Mouse (Mus musculus) left cerebral cortex, adult 2 months (tissue): ENCODE measurements around the gene Zfp954. TPM values are rescaled to one million over a fixed set of nuclear protein-coding genes. Genes with fewer than 3 reads are reported as not detected.
"Not testable (repeated sequence)": the region's sequence is repeated elsewhere in the genome, so short reads cannot be mapped to it uniquely, and the experiment has no call there.

Experiments
- DNase-seq, 2 experiments: peaks; one replicate each; pipeline ENCODE4 v3.0.0; 2021 to 2022; ENCODE audit warnings: low spot score in 2 of 2, mixed read lengths in 1 of 2; ENCODE audit errors: extremely low spot score in 1 of 2
- H3K27ac ChIP-seq: fragments of 200-600 bp; 2 replicates; pipeline ENCODE4 v1.8.1; 2022
- H3K4me3 ChIP-seq: fragments of 200-600 bp; 2 replicates; pipeline ENCODE4 v1.8.1; 2022
- CTCF ChIP-seq: fragments of 200-600 bp; IDR thresholded peaks from 2 replicates; pipeline ENCODE4 v1.8.1; 2022; ENCODE audit warnings: antibody characterized with exemption, mild to moderate bottlenecking, moderate library complexity
- intact Hi-C: fragments of 180-260 bp; cut with DNase I; formaldehyde crosslinking; loops from one replicate; pipeline ENCODE4 v1.15.1; 2025
- long read RNA-seq, 2 experiments: library from polyadenylated mRNA; stranded (forward); transcript quantifications; one replicate each; pipeline ENCODE4 v2.0.0; 2021; ENCODE audit warnings: borderline mapping rate in 2 of 2
- total RNA-seq, 2 experiments: library from RNA; stranded (reverse); gene quantifications; 2 replicates each; pipeline ENCODE4 v1.2.3; 2021

The Zfp954 gene
- 10 to 100 TPM; 14.7 to 15.5 TPM for total RNA-seq
- long read RNA-seq, experiment 1, transcript Zfp954-201 (5 exons, 2,042 nt): major isoform, 13 of 17 reads
- long read RNA-seq, experiment 1, partial matches to known transcripts: 0 of 17 reads
- long read RNA-seq, experiment 1, other reads (novel, unspliced or antisense): 4 of 17 reads
- long read RNA-seq, experiment 2, transcript Zfp954-201 (5 exons, 2,042 nt): major isoform, 9 of 11 reads
- long read RNA-seq, experiment 2, partial matches to known transcripts: 2 of 11 reads
- long read RNA-seq, experiment 2, other reads (novel, unspliced or antisense): 0 of 11 reads

- peak; percentile 85 to 86 for DNase-seq
- peak; percentile 34 for TF ChIP-seq CTCF
- intact Hi-C loops: loop anchor here (1.0 to 10.0 kb wide), 4 partner anchors 50 to 176 kb away; partner anchors contain the start of gene Zfp418
- peak within 1 kb of the TSS; percentile 77 for H3K4me3 ChIP-seq
- peak within 1 kb of the TSS; percentile 87 for H3K27ac ChIP-seq
These were observed at the start of gene Zfp954 for GRCm38 (mm10) chr7:7120921-7121601. Gene Zfp954 (minus strand): TSS chr7:7121488.

- intact Hi-C loops: no loop called here
- DNase-seq: no peak
- H3K27ac ChIP-seq: no peak overlapping the region
- no peak overlapping the region for H3K4me3 ChIP-seq
- no peak for TF ChIP-seq CTCF
These were observed 24.8 kb upstream of the Zfp954 start for GRCm38 (mm10) chr7:7145991-7146608.

- no peak for DNase-seq
- Histone ChIP-seq H3K4me3 (no peak overlapping the region), H3K27ac (no peak overlapping the region)
- no peak for TF ChIP-seq CTCF
- intact Hi-C loops: no loop called here
These were observed 22.9 kb upstream of the Zfp954 start for GRCm38 (mm10) chr7:7144215-7144614.

GRCm38 (mm10) chr7:7136379-7136866 lies 15.1 kb upstream of the Zfp954 start, which contains the start of gene Zfp773:
Gene Zfp773 (minus strand): TSS chr7:7136755.
- peak; percentile 55 for TF ChIP-seq CTCF
- intact Hi-C loops: loop anchor here (5.0 kb wide), 3 partner anchors 36 to 161 kb away; partner anchors contain the start of genes Gm45844 and Zfp418
- peak; percentile 56 to 58 for DNase-seq
- Histone ChIP-seq H3K27ac (peak within 1 kb of the TSS; percentile 71), H3K4me3 (peak within 1 kb of the TSS; percentile 64)

DNA sequence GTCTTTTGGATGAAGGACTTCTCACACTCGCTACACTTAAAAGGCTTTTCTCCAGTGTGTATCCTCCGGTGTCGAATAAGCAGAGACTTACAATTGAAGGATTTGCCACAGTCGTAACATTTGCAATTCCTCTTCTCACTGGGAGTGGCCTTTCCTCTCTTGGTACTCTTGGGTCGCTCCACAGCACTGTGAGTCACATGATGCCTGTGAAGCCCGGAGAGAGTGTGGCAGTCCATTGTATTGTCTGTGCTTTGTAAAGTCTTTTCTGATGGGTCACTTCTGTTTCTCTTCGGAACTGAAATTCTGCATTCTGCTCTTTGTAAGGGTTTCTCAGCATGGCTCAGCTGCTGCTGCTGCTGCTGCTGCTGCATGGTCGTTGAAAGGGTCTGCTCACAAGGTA lies 11.5 kb upstream of the Zfp954 start:
- no peak for TF ChIP-seq CTCF
- Histone ChIP-seq H3K4me3 (no peak overlapping the region), H3K27ac (no peak overlapping the region)
- intact Hi-C loops: no loop called here
- no peak for DNase-seq

- intact Hi-C loops, DNase-seq, H3K4me3 ChIP-seq, H3K27ac ChIP-seq: not testable (repeated sequence)
These were observed 9.3 kb upstream of the Zfp954 start for GRCm38 (mm10) chr7:7130491-7131124.

- Histone ChIP-seq H3K27ac (peak overlapping the region; percentile 45; the same call in 1 of the 2 replicates), H3K4me3 (peak overlapping the region; percentile 77)
- TF ChIP-seq CTCF: no peak
- intact Hi-C loops: loop anchor here (1.0 to 10.0 kb wide), 4 partner anchors 50 to 177 kb away; partner anchors contain the start of gene Zfp418
- no peak for DNase-seq
These were observed 303 bp upstream of the Zfp954 start for GRCm38 (mm10) chr7:7121602-7121980.

- H3K4me3 ChIP-seq: no peak overlapping the region
- DNase-seq: no peak
- intact Hi-C loops: no loop called here
These were observed 2.8 kb downstream of the Zfp954 start for GRCm38 (mm10) chr7:7118441-7118840.

DNA sequence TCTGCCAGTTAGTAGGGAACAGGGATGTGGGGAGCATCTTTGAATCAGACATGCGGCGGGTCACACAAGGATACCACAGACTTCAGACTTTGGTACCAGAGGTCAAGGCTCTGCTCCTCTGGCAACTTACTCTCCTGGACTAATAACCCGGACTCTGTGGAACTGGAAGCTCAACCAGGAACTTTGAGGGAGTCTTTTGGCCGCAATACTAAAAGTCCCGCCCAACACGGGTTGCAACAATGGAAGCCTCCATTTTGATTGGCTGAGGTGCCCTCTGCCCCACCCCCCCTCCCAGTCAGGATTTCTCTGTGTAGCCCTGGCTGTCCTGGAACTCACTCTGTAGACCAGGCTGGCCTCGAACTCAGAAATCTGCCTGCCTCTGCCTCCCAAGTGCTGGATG lies 12.8 kb downstream of the Zfp954 start:
- no peak for DNase-seq
- no peak overlapping the region for H3K4me3 ChIP-seq
- no peak for TF ChIP-seq CTCF
- H3K27ac ChIP-seq: no peak overlapping the region
- intact Hi-C loops: no loop called here

More at GRCm38 (mm10) chr7:7118441-7118840, 2.8 kb downstream of the Zfp954 start:
- no peak for TF ChIP-seq CTCF
- H3K27ac ChIP-seq: no peak overlapping the region

Other genes with a start within 250 kb of the Zfp954 start
- under 1 TPM in 1 of 2 experiments, not detected in 1; 0.65 TPM for gene Aurkc, start 126.2 kb downstream of the Zfp954 start, total RNA-seq
- 1 to 10 TPM; 2.3 to 2.5 TPM for gene Zfp773, start 15.3 kb upstream of the Zfp954 start, total RNA-seq
- gene Zfp418, start 49.8 kb upstream of the Zfp954 start, total RNA-seq: 1 to 10 TPM; 7.4 to 8.3 TPM
- gene Zfp772, start 88.5 kb upstream of the Zfp954 start, total RNA-seq: 1 to 10 TPM; 8.4 to 9.0 TPM
- gene Vmn2r29, start 125.8 kb upstream of the Zfp954 start, total RNA-seq: 1 to 10 TPM; 2.1 to 2.2 TPM
- 10 to 100 TPM; 11.4 to 12.1 TPM for gene Gm45844, start 156.8 kb upstream of the Zfp954 start, total RNA-seq
- 100 to 1,000 TPM; 131 to 137 TPM for gene Clcn4, start 179.4 kb upstream of the Zfp954 start, total RNA-seq
- gene Vmn2r30, start 216.1 kb upstream of the Zfp954 start, total RNA-seq: under 1 TPM in 1 of 2 experiments, not detected in 1; 0.18 TPM